13 mouse cellular contexts compared by ENCODE assay signal in genomic region chr9:107907801-107908120, GRCm38 (mm10). TPM values are rescaled to one million over a fixed set of nuclear protein-coding genes. Genes with fewer than 3 reads are reported as not detected.
DNase-seq lines count a peak whose midpoint lies in the region; ATAC-seq lines count a peak whose summit lies in the region.
"Had no signal": no experiment of that assay in that cellular context is flagged by ENCODE, and none has a peak within 500 bp of the region (broad histone marks: within the 10 kb centered on the region; RNA-seq: fewer than 3 reads in every experiment).

No protein-coding gene starts in this region.

- H3K4me3 ChIP-seq in lung, embryonic 16.5 days (ENCODE audit: low read length): peak overlapping the region; percentile 48
- H3K4me3 ChIP-seq in heart, embryonic 14.5 days (ENCODE audit: control insufficient read depth in 1 of 2, insufficient read depth in 1 of 2, low read depth in 1 of 2, low read length in 2 of 2): peak overlapping the region; percentile 28 to 44; a peak in 3 of 4 replicates
- H3K4me3 ChIP-seq: hindbrain, embryonic 15.5 days; midbrain, embryonic 15.5 days had no signal

- intact Hi-C loops in heart, postnatal 25 days (cut with DNase I): loop anchor here (10.0 kb wide), 1 partner anchor 377 kb away; no protein-coding TSS in a partner anchor

- H3K9ac ChIP-seq in lung, embryonic 16.5 days (ENCODE audit: low read length): peak overlapping the region; percentile 66
- H3K9ac ChIP-seq in heart, embryonic 14.5 days (ENCODE audit: low read length): peak overlapping the region; percentile 74; the same call in 1 of the 2 replicates
- H3K9ac ChIP-seq: forebrain, postnatal 0 days; hindbrain, embryonic 15.5 days; midbrain, embryonic 15.5 days had no signal

- H3K36me3 ChIP-seq in lung, embryonic 16.5 days (ENCODE audit: control insufficient read depth, insufficient read depth, low read length): no peaks in the 10 kb centered on the region
- no peaks in the 10 kb centered on the region for H3K36me3 ChIP-seq in heart, embryonic 14.5 days (ENCODE audit: control insufficient read depth, insufficient read depth, low read length)
- H3K36me3 ChIP-seq: hindbrain, embryonic 15.5 days; midbrain, embryonic 15.5 days had no signal

- H3K27ac ChIP-seq in lung, embryonic 16.5 days (ENCODE audit: low read length): no peak overlapping the region
- no peak overlapping the region for H3K27ac ChIP-seq in heart, embryonic 14.5 days (replicated peaks in 1 of 2; ENCODE audit: control insufficient read depth in 1 of 2, insufficient read depth in 1 of 2, low read depth in 2 of 2, low read length in 2 of 2)
- H3K27ac ChIP-seq: hindbrain, embryonic 15.5 days; midbrain, embryonic 15.5 days had no signal

- peaks cover 23% of the 10 kb centered on the region for H3K4me1 ChIP-seq in lung, embryonic 16.5 days (replicated peaks; ENCODE audit: control insufficient read depth, insufficient read depth, low read length)
- peaks cover 34 to 39% of the 10 kb centered on the region in 2 experiments for H3K4me1 ChIP-seq in heart, embryonic 14.5 days (ENCODE audit: control insufficient read depth in 2 of 2, insufficient read depth in 2 of 2, low read length in 2 of 2)

- peak; percentile 28 to 52 for DNase-seq in heart, adult 18-20 months
- no peak for DNase-seq in heart, postnatal 25 days (ENCODE audit: low spot score)
- no peak for DNase-seq in lung, postnatal 25 days (ENCODE audit: low spot score)
- peak; percentile 9 for DNase-seq in lung, postnatal 36 days
- DNase-seq in cerebellum, postnatal 10 days: no peak
- no peak for DNase-seq in spleen, adult 12 weeks (ENCODE audit: low spot score)
- DNase-seq: forebrain, postnatal 0 days had no signal

- WGBS in lung, embryonic 16.5 days: 54% methylated on average over 14 of the region's 14 CpGs
- 66% methylated on average over 14 of the region's 14 CpGs for WGBS in heart, embryonic 14.5 days

- H3K9me3 ChIP-seq in lung, embryonic 16.5 days (ENCODE audit: control insufficient read depth, low read length): no peaks in the 10 kb centered on the region
- no peaks in the 10 kb centered on the region for H3K9me3 ChIP-seq in heart, embryonic 14.5 days (ENCODE audit: control insufficient read depth, low read length)
- H3K9me3 ChIP-seq: hindbrain, embryonic 15.5 days; midbrain, embryonic 15.5 days had no signal

- peak overlapping the region; percentile 69 for H3K4me2 ChIP-seq in lung, embryonic 16.5 days (ENCODE audit: low read depth, low read length)
- H3K4me2 ChIP-seq in heart, embryonic 14.5 days (ENCODE audit: low read length): peak overlapping the region; percentile 80

- no peak for ATAC-seq in lung, embryonic 16.5 days (ENCODE audit: low read depth)
- no peak for ATAC-seq in heart, embryonic 14.5 days (ENCODE audit: insufficient number of reproducible peaks, insufficient read depth, low FRiP score, low read depth)
- ATAC-seq: forebrain, postnatal 0 days; midbrain, embryonic 15.5 days had no signal

- H3K27me3 ChIP-seq in lung, embryonic 16.5 days (ENCODE audit: control insufficient read depth, insufficient read depth, low read depth, low read length): no peaks in the 10 kb centered on the region
- no peaks in the 10 kb centered on the region for H3K27me3 ChIP-seq in heart, embryonic 14.5 days (ENCODE audit: control insufficient read depth, insufficient read depth, low read length)
- H3K27me3 ChIP-seq: hindbrain, embryonic 15.5 days; midbrain, embryonic 15.5 days had no signal

RNA-seq across cellular contexts. Expression of gene Mst1r, which starts 1.1 kb away (rescaled TPM):
- total RNA-seq in heart, adult 18-20 months (2021): 1 to 10 TPM; 2.3 to 3.1 TPM
- total RNA-seq in heart, postnatal 25 days (2021): 1 to 10 TPM; 2.4 to 3.4 TPM
- 3.5 and 6.0 TPM in 2 replicates for polyA plus RNA-seq in lung, embryonic 16.5 days (2015; fragmentation: Nextera tagmentation; extraction: Ambion mirVana)
- polyA plus RNA-seq in heart, embryonic 14.5 days (2014; fragmentation: Nextera tagmentation; extraction: Ambion mirVana): 1.00 and 1.5 TPM in 2 replicates

RNA-seq across cellular contexts. Expression of gene Mon1a, which starts 19.8 kb away (rescaled TPM):
- total RNA-seq in heart, adult 18-20 months (2021): 10 to 100 TPM; 10.0 to 10.3 TPM
- total RNA-seq in heart, postnatal 25 days (2021): 10 to 100 TPM; 10.8 to 11.2 TPM
- polyA plus RNA-seq in lung, embryonic 16.5 days (2015; fragmentation: Nextera tagmentation; extraction: Ambion mirVana): 12.5 and 13.8 TPM in 2 replicates
- polyA plus RNA-seq in heart, embryonic 14.5 days (2014; fragmentation: Nextera tagmentation; extraction: Ambion mirVana): 8.2 and 9.4 TPM in 2 replicates

RNA-seq across cellular contexts. Expression of gene Actl11, which starts 20.5 kb away (rescaled TPM):
- total RNA-seq in heart, adult 18-20 months (2021): not detected
- total RNA-seq in heart, postnatal 25 days (2021): not detected
- not detected in 2 replicates for polyA plus RNA-seq in lung, embryonic 16.5 days (2015; fragmentation: Nextera tagmentation; extraction: Ambion mirVana)
- polyA plus RNA-seq in heart, embryonic 14.5 days (2014; fragmentation: Nextera tagmentation; extraction: Ambion mirVana): not detected in 2 replicates
- total RNA-seq: forebrain, postnatal 0 days; layer of hippocampus, postnatal 14 days had no signal
- polyA plus RNA-seq: forebrain, postnatal 0 days; hindbrain, embryonic 15.5 days; midbrain, embryonic 15.5 days; thymus, postnatal 0 days had no signal

RNA-seq across cellular contexts. Expression of gene Camkv, which starts 27.7 kb away (rescaled TPM):
- not detected for total RNA-seq in heart, adult 18-20 months (2021)
- total RNA-seq in heart, postnatal 25 days (2021): not detected
- 2.0 and 2.5 TPM in 2 replicates for polyA plus RNA-seq in lung, embryonic 16.5 days (2015; fragmentation: Nextera tagmentation; extraction: Ambion mirVana)
- polyA plus RNA-seq in heart, embryonic 14.5 days (2014; fragmentation: Nextera tagmentation; extraction: Ambion mirVana): 0.07 and 0.13 TPM in 2 replicates

RNA-seq across cellular contexts. Expression of gene Rbm6, which starts 34.7 kb away (rescaled TPM):
- total RNA-seq in heart, adult 18-20 months (2021): 10 to 100 TPM; 25.1 to 25.2 TPM
- 10 to 100 TPM; 29.9 to 30.3 TPM for total RNA-seq in heart, postnatal 25 days (2021)
- polyA plus RNA-seq in lung, embryonic 16.5 days (2015; fragmentation: Nextera tagmentation; extraction: Ambion mirVana): 70.0 and 70.2 TPM in 2 replicates
- 41.5 and 42.8 TPM in 2 replicates for polyA plus RNA-seq in heart, embryonic 14.5 days (2014; fragmentation: Nextera tagmentation; extraction: Ambion mirVana)

Comparison
In these comparisons a context has a peak if more than half of its experiments do, and no peak if none do; other contexts are left out.
1. DNase-seq: peak in heart, adult 18-20 months (2 of 2) and lung, postnatal 36 days (single experiment); none in heart, postnatal 25 days (single experiment), lung, postnatal 25 days (single experiment), cerebellum, postnatal 10 days (0 of 2) and spleen, adult 12 weeks (single experiment).